Mouse (Mus musculus): Measurements from ENCODE around the gene Anp32e. TPM values are rescaled to one million over a fixed set of nuclear protein-coding genes. Genes with fewer than 3 reads are reported as not detected.

The Anp32e gene
- polyA plus RNA-seq, 1 experiment: 48.5 TPM

- Histone ChIP-seq H3K4me2 (ENCODE audit: low read depth) (peak overlapping the region; percentile 87), H3K36me3 (ENCODE audit: control insufficient read depth, insufficient read depth) (no peaks in the 10 kb centered on the region), H3ac (ENCODE audit: control insufficient read depth, insufficient read length) (peak overlapping the region; percentile 100), H3K79me2 (ENCODE audit: control insufficient read depth, insufficient read depth) (peaks cover 38% of the 10 kb centered on the region), H3K4me3 (peak overlapping the region; percentile 74), H3K27me3 (ENCODE audit: control insufficient read depth, insufficient read depth, insufficient read length) (no peaks in the 10 kb centered on the region)
- no peak for TF ChIP-seq CEBPB (IDR thresholded peaks at IDR 0.05; ENCODE audit: insufficient read depth, poor library complexity, severe bottlenecking)
- TF ChIP-seq POLR2AphosphoS2 (IDR thresholded peaks at IDR 0.05; ENCODE audit: insufficient read length, low read depth): no peak
- no peak for TF ChIP-seq USF1 (IDR thresholded peaks at IDR 0.05; ENCODE audit: low read depth)
- no peak for TF ChIP-seq E2F4 (IDR thresholded peaks at IDR 0.05; ENCODE audit: insufficient read depth)
- no peak for TF ChIP-seq TCF3 (IDR thresholded peaks at IDR 0.05; ENCODE audit: insufficient read length, low read depth)
- TF ChIP-seq MAX (IDR thresholded peaks at IDR 0.05; ENCODE audit: low read depth): no peak
- TF ChIP-seq SRF (IDR thresholded peaks at IDR 0.05; ENCODE audit: control insufficient read depth, insufficient read length, low read depth): no peak
- no peak for TF ChIP-seq TCF12 (IDR thresholded peaks at IDR 0.05; ENCODE audit: insufficient read depth, poor library complexity, severe bottlenecking)
- TF ChIP-seq POLR2A (IDR thresholded peaks at IDR 0.05; ENCODE audit: insufficient read length, low read depth): no peak
- TF ChIP-seq MYOG (IDR thresholded peaks at IDR 0.05; ENCODE audit: control insufficient read depth in 1 of 3, insufficient read depth in 1 of 3, insufficient read length in 2 of 3, low read depth in 2 of 3): no peak
- no peak for TF ChIP-seq MYOD1 (IDR thresholded peaks at IDR 0.05; ENCODE audit: control insufficient read depth in 1 of 3, insufficient read length in 2 of 3, low read depth in 2 of 3)
- no peak for TF ChIP-seq REST (IDR thresholded peaks at IDR 0.05; ENCODE audit: insufficient read depth, insufficient read length)
These were observed 787 bp upstream of the Anp32e start for GRCm38 (mm10) chr3:95928261-95928657.

- no peaks in the 10 kb centered on the region for H3K27me3 ChIP-seq (ENCODE audit: control insufficient read depth, insufficient read depth, insufficient read length)
- peak overlapping the region; percentile 91 for H3K4me2 ChIP-seq (ENCODE audit: low read depth)
- H3ac ChIP-seq (ENCODE audit: control insufficient read depth, insufficient read length): peak overlapping the region; percentile 100
- peak overlapping the region; percentile 74 for H3K4me3 ChIP-seq
- peaks cover 4% of the 10 kb centered on the region for H3K36me3 ChIP-seq (ENCODE audit: control insufficient read depth, insufficient read depth)
- peaks cover 47% of the 10 kb centered on the region for H3K79me2 ChIP-seq (ENCODE audit: control insufficient read depth, insufficient read depth)
- TF ChIP-seq MYOG (IDR thresholded peaks at IDR 0.05; ENCODE audit: control insufficient read depth in 1 of 3, insufficient read depth in 1 of 3, insufficient read length in 2 of 3, low read depth in 2 of 3): peak in 1 of 3 experiments; percentile 5
- no peak for TF ChIP-seq MYOD1 (IDR thresholded peaks at IDR 0.05; ENCODE audit: control insufficient read depth in 1 of 3, insufficient read length in 2 of 3, low read depth in 2 of 3)
- TF ChIP-seq CEBPB (IDR thresholded peaks at IDR 0.05; ENCODE audit: insufficient read depth, poor library complexity, severe bottlenecking): no peak
- no peak for TF ChIP-seq POLR2AphosphoS2 (IDR thresholded peaks at IDR 0.05; ENCODE audit: insufficient read length, low read depth)
- TF ChIP-seq REST (IDR thresholded peaks at IDR 0.05; ENCODE audit: insufficient read depth, insufficient read length): no peak
- no peak for TF ChIP-seq TCF12 (IDR thresholded peaks at IDR 0.05; ENCODE audit: insufficient read depth, poor library complexity, severe bottlenecking)
- no peak for TF ChIP-seq TCF3 (IDR thresholded peaks at IDR 0.05; ENCODE audit: insufficient read length, low read depth)
- TF ChIP-seq E2F4 (IDR thresholded peaks at IDR 0.05; ENCODE audit: insufficient read depth): no peak
- no peak for TF ChIP-seq SRF (IDR thresholded peaks at IDR 0.05; ENCODE audit: control insufficient read depth, insufficient read length, low read depth)
- no peak for TF ChIP-seq USF1 (IDR thresholded peaks at IDR 0.05; ENCODE audit: low read depth)
- peak; percentile 30 for TF ChIP-seq POLR2A (IDR thresholded peaks at IDR 0.05; ENCODE audit: insufficient read length, low read depth)
- TF ChIP-seq MAX (IDR thresholded peaks at IDR 0.05; ENCODE audit: low read depth): no peak
These were observed 780 bp downstream of the Anp32e start for GRCm38 (mm10) chr3:95929581-95930470.

GRCm38 (mm10) chr3:95930471-95930789 is 1.4 kb downstream of the Anp32e start:
- no peaks in the 10 kb centered on the region for H3K27me3 ChIP-seq (ENCODE audit: control insufficient read depth, insufficient read depth, insufficient read length)
- H3K4me3 ChIP-seq: peak overlapping the region; percentile 74
- H3ac ChIP-seq (ENCODE audit: control insufficient read depth, insufficient read length): peak overlapping the region; percentile 100
- peaks cover 47% of the 10 kb centered on the region for H3K79me2 ChIP-seq (ENCODE audit: control insufficient read depth, insufficient read depth)
- TF ChIP-seq E2F4 (IDR thresholded peaks at IDR 0.05; ENCODE audit: insufficient read depth): no peak
- no peak for TF ChIP-seq REST (IDR thresholded peaks at IDR 0.05; ENCODE audit: insufficient read depth, insufficient read length)
- TF ChIP-seq USF1 (IDR thresholded peaks at IDR 0.05; ENCODE audit: low read depth): no peak
- no peak for TF ChIP-seq POLR2AphosphoS2 (IDR thresholded peaks at IDR 0.05; ENCODE audit: insufficient read length, low read depth)
- no peak for TF ChIP-seq MYOG (IDR thresholded peaks at IDR 0.05; ENCODE audit: control insufficient read depth in 1 of 3, insufficient read depth in 1 of 3, insufficient read length in 2 of 3, low read depth in 2 of 3)
- peak overlapping the region; percentile 91 for H3K4me2 ChIP-seq (ENCODE audit: low read depth)
- H3K36me3 ChIP-seq (ENCODE audit: control insufficient read depth, insufficient read depth): peaks cover 4% of the 10 kb centered on the region

- Histone ChIP-seq H3K27me3 (ENCODE audit: control insufficient read depth, insufficient read depth, insufficient read length) (no peaks in the 10 kb centered on the region), H3K4me3 (no peak overlapping the region), H3K4me2 (ENCODE audit: low read depth) (no peak overlapping the region), H3ac (ENCODE audit: control insufficient read depth, insufficient read length) (no peak overlapping the region), H3K36me3 (ENCODE audit: control insufficient read depth, insufficient read depth) (peaks cover 4% of the 10 kb centered on the region), H3K79me2 (ENCODE audit: control insufficient read depth, insufficient read depth) (peaks cover 47% of the 10 kb centered on the region)
- TF ChIP-seq TCF3 (IDR thresholded peaks at IDR 0.05; ENCODE audit: insufficient read length, low read depth) (no peak), POLR2AphosphoS2 (IDR thresholded peaks at IDR 0.05; ENCODE audit: insufficient read length, low read depth) (no peak), USF1 (IDR thresholded peaks at IDR 0.05; ENCODE audit: low read depth) (no peak), E2F4 (IDR thresholded peaks at IDR 0.05; ENCODE audit: insufficient read depth) (no peak), SRF (IDR thresholded peaks at IDR 0.05; ENCODE audit: control insufficient read depth, insufficient read length, low read depth) (no peak), MAX (IDR thresholded peaks at IDR 0.05; ENCODE audit: low read depth) (no peak), REST (IDR thresholded peaks at IDR 0.05; ENCODE audit: insufficient read depth, insufficient read length) (no peak), CEBPB (IDR thresholded peaks at IDR 0.05; ENCODE audit: insufficient read depth, poor library complexity, severe bottlenecking) (no peak), TCF12 (IDR thresholded peaks at IDR 0.05; ENCODE audit: insufficient read depth, poor library complexity, severe bottlenecking) (no peak), MYOD1 (IDR thresholded peaks at IDR 0.05; ENCODE audit: control insufficient read depth in 1 of 3, insufficient read length in 2 of 3, low read depth in 2 of 3) (no peak), MYOG (IDR thresholded peaks at IDR 0.05; ENCODE audit: control insufficient read depth in 1 of 3, insufficient read depth in 1 of 3, insufficient read length in 2 of 3, low read depth in 2 of 3) (no peak), POLR2A (IDR thresholded peaks at IDR 0.05; ENCODE audit: insufficient read length, low read depth) (no peak)
These were observed 2.4 kb downstream of the Anp32e start for GRCm38 (mm10) chr3:95931471-95931870.

Data from myocyte (in vitro differentiated cells).